Mouse (Mus musculus) ES-Bruce4 (cell line): Measurements from ENCODE around the gene Card6. TPM values are rescaled to one million over a fixed set of nuclear protein-coding genes. Genes with fewer than 3 reads are reported as not detected.

ENCODE experiments used
- H3K27ac ChIP-seq: 2 replicates; pipeline ENCODE4 v1.5.1; 2012; ENCODE audit warnings: low read length, inconsistent platforms; ENCODE audit not compliant: insufficient read depth
- H3K27me3 ChIP-seq: 2 replicates; pipeline ENCODE4 v1.6.1; 2012; ENCODE audit warnings: mild to moderate bottlenecking, low read length, inconsistent platforms; ENCODE audit not compliant: control insufficient read depth, poor library complexity, insufficient read depth, severe bottlenecking
- H3K36me3 ChIP-seq: 2 replicates; pipeline ENCODE4 v1.6.1; 2012; ENCODE audit warnings: inconsistent platforms, mild to moderate bottlenecking, low read length, moderate library complexity; ENCODE audit not compliant: control insufficient read depth, poor library complexity, insufficient read depth, severe bottlenecking
- H3K4me1 ChIP-seq: one replicate; pipeline ENCODE4 v1.8.1; 2011; ENCODE audit warnings: low read length; ENCODE audit not compliant: control insufficient read depth, insufficient read depth
- H3K4me3 ChIP-seq: 2 replicates; pipeline ENCODE4 v1.5.1; 2011; ENCODE audit warnings: low read depth, mild to moderate bottlenecking, low read length
- H3K9ac ChIP-seq: 2 replicates; pipeline ENCODE4 v1.6.1; 2012; ENCODE audit warnings: low read depth, mild to moderate bottlenecking, inconsistent platforms; ENCODE audit not compliant: poor library complexity, severe bottlenecking
- H3K9me3 ChIP-seq: replicated peaks from 2 replicates; pipeline ENCODE4 v1.6.1; 2012; ENCODE audit warnings: mild to moderate bottlenecking, low read length, inconsistent platforms; ENCODE audit not compliant: control insufficient read depth, poor library complexity, insufficient read depth, severe bottlenecking
- CTCF ChIP-seq: IDR thresholded peaks from one replicate; pipeline ENCODE4 v1.8.1; 2011; ENCODE audit warnings: low read depth, low read length
- EP300 ChIP-seq: IDR thresholded peaks from 2 replicates; pipeline ENCODE4 v1.6.1; 2011; ENCODE audit warnings: low read depth, low read length; ENCODE audit not compliant: insufficient read depth
- POLR2A ChIP-seq: IDR thresholded peaks from one replicate; pipeline ENCODE4 v1.8.1; 2011; ENCODE audit warnings: low read length; ENCODE audit not compliant: insufficient read depth
- polyA plus RNA-seq: library from polyadenylated mRNA; stranded (reverse); fragments of >200 nt; gene quantifications from 2 replicates; pipeline ENCODE4 v1.2.4, GENCODE M21; 2011; ENCODE audit warnings: low read depth; ENCODE audit not compliant: missing spikeins, insufficient read depth, insufficient read length

Gene Card6
- polyA plus RNA-seq, 1 experiment: 0.67 TPM

- H3K36me3 ChIP-seq: no peaks in the 10 kb centered on the region
- no peak overlapping the region for H3K27ac ChIP-seq
- no peak overlapping the region for H3K4me3 ChIP-seq
- H3K4me1 ChIP-seq: no peaks in the 10 kb centered on the region
- H3K27me3 ChIP-seq: no peaks in the 10 kb centered on the region
- no peaks in the 10 kb centered on the region for H3K9me3 ChIP-seq
- TF ChIP-seq EP300 (no peak), POLR2A (no peak), CTCF (no peak)
- no peak overlapping the region for H3K9ac ChIP-seq
These were observed 40.8 kb upstream of the Card6 start for GRCm38 (mm10) chr15:5149187-5149586.

- no peaks in the 10 kb centered on the region for H3K9me3 ChIP-seq
- H3K27me3 ChIP-seq: no peaks in the 10 kb centered on the region
- no peak overlapping the region for H3K4me3 ChIP-seq
- H3K27ac ChIP-seq: no peak overlapping the region
- TF ChIP-seq EP300 (no peak), CTCF (no peak), POLR2A (no peak)
- H3K4me1 ChIP-seq: no peaks in the 10 kb centered on the region
- H3K9ac ChIP-seq: peak overlapping the region; percentile 62; the same call in 1 of the 2 replicates
- H3K36me3 ChIP-seq: no peaks in the 10 kb centered on the region
These were observed 37.0 kb upstream of the Card6 start for GRCm38 (mm10) chr15:5145196-5145945.

DNA sequence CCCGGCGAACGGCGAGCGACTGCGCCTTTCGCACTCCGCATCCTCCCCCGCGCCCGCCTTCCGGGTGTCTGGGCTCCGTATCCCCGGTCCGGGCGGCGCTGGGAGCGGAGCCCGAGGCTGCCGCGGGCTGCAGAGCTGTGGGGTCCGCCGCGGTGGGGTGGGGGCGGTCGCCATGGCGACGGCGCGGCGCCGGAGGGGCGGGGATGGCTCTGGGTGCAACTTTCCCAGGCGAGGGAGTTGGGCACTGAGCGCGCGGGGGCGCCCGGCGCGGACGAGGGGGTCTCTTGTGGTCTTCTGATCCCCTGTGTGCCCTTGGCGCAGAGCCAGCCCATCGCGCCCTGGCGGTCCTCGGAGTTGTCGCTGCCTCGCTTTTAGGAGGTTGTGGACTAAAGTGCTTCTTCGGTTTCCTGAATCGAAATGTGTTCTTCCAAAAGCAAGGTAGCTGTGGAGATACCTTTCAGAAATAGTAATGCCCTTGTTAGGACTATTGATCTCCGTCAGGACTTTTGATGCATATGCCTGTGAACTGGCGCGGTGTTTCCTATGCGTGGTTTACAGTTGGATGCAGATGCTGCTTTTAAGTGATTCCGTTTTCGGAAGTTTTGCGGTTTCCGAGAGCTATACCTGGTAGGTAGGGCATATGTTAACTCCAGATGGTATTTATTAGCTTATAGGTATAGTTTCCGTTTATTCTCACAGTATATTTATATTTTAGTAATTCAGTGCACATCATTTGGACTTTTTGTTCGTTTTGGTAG, 35.9 kb upstream of the Card6 start:
- H3K9ac ChIP-seq: peak overlapping the region; percentile 98
- H3K4me1 ChIP-seq: no peaks in the 10 kb centered on the region
- TF ChIP-seq POLR2A (no peak), EP300 (no peak), CTCF (no peak)
- no peaks in the 10 kb centered on the region for H3K9me3 ChIP-seq
- peak overlapping the region; percentile 92 for H3K4me3 ChIP-seq
- no peaks in the 10 kb centered on the region for H3K36me3 ChIP-seq
- H3K27ac ChIP-seq: no peak overlapping the region
- no peaks in the 10 kb centered on the region for H3K27me3 ChIP-seq

DNA sequence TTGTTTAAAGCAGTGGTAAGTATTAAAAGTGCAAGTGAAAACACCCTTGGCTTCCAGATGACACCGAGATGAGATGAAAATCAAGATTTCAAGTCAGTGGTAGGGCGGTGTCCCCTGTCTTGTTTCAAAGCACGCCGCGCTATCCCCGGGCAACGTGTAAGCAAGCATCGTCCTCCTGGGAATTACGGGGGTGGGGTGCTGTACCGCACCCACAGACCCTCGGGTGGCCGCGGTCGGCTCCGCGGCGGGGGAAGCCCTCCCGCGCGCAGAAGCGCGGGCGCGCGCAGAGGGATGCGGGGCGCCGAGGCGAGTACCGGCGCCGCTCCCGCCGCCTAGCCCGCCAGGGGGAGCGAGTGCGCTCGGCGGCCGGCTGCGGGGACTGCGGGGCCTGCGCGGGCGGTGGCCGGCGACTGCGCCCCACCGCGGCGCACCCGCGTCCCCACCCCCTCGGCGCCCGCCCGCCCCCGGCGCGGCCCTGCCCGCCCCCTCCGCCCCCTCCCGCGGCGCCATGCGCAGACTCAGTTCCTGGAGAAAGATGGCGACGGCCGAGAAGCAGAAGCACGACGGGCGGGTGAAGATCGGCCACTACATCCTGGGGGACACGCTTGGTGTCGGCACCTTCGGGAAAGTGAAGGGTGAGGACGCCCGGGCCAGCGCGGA, 35.2 kb upstream of the Card6 start, which contains the start of gene Prkaa1:
Gene Prkaa1, plus strand, starts transcription at position 501 of the 660 bp plus-strand sequence.
- TF ChIP-seq POLR2A: peak; percentile 15
- TF ChIP-seq EP300: no peak
- peak; percentile 2 for TF ChIP-seq CTCF
- H3K9ac ChIP-seq: peak within 1 kb of the TSS; percentile 98
- H3K9me3 ChIP-seq: no peaks in the 10 kb centered on the region
- H3K4me3 ChIP-seq: peak within 1 kb of the TSS; percentile 95
- no peaks in the 10 kb centered on the region for H3K36me3 ChIP-seq
- H3K27ac ChIP-seq: no peak within 1 kb of the TSS
- H3K4me1 ChIP-seq: no peaks in the 10 kb centered on the region
- H3K27me3 ChIP-seq: no peaks in the 10 kb centered on the region

DNA sequence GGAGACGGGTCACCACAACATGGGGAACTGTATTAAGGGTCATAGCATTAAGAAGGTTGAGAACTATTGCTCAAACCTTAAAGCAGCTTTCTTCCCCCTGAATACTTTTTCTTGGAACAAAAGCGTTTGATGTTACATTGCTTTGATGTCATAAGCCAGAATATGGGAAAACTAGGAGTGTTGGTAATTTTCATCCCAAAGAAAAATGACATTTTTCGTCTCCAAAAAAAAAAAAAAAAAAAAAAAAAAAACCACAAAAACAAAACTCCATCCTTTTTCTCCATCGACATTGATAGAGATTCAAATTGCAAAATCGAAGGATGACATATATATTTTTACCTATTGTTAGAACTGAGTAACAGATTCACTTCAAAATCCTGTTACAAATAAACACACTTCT, 34.4 kb upstream of the Card6 start:
- Histone ChIP-seq H3K27ac (no peak overlapping the region), H3K27me3 (no peaks in the 10 kb centered on the region), H3K4me1 (no peaks in the 10 kb centered on the region), H3K4me3 (no peak overlapping the region), H3K9me3 (no peaks in the 10 kb centered on the region), H3K9ac (no peak overlapping the region), H3K36me3 (no peaks in the 10 kb centered on the region)
- TF ChIP-seq EP300 (no peak), POLR2A (no peak), CTCF (no peak)
